Mouse (Mus musculus): ENCODE measurements around the gene Zbtb20. TPM values are rescaled to one million over a fixed set of nuclear protein-coding genes. Genes with fewer than 3 reads are reported as not detected.

Gene Zbtb20
- total RNA-seq, 4 experiments from 2014 or later = 253 to 310 (median 284) TPM

DNA sequence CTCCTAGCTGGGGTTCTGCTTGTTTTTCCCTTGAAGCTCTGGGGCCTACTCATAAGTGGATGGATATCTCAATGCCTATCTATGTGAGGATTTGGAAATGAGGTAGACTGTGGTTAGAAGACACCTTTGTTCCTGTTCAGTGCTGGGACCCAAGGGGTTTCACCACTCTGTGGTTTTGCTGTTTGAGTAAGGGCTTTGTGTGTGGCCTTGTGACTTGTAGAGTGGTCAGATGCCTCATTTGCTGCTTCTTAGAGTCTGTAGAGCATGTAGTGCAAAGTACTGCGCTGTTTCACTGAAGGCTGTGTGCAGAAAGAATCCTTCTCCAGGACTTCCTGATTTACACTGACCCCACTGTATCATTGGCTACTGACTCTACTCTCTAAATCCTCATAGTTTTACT, 314.7 kb downstream of the Zbtb20 start:
- no peak for DNase-seq (ENCODE audit: low spot score in 2 of 2)

DNA sequence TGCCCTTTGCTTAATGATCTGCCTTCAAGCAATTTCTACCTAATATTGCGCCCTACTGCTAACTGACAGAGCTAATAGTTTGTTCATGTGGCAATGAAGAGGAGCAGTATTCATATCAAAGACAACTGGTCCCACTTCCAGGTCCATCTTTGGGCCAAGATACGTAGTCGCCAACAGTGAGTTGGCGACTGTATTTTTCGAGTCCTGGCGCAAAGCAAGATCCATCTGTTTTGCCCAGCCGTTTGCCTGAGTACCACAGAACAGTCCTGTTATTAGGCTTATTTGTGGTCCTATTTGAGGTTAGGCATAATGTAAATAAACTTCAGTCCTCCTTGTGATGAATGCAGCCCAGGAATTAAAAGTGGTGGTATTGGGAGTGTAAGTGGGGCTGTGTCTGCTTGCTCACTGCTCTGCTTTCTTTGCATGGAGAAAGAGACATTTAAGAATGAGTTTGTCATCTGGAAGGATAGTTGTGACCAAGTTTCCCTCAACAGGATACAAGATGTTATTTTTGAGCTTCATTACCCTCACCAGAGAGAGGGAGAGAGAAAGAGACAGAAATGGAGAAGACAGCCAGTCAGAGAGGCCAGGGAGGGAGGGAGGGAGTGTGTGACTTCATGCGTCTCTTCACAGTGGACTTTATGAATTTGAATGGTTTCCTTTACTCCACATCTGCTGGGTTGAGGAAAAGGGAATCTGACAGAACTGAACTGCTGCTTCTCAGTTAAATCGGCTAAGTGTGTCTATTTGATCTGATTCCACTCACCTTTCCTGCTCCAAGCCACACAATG, 315.6 kb downstream of the Zbtb20 start:
- no peak for DNase-seq (ENCODE audit: low spot score in 2 of 2)

DNA sequence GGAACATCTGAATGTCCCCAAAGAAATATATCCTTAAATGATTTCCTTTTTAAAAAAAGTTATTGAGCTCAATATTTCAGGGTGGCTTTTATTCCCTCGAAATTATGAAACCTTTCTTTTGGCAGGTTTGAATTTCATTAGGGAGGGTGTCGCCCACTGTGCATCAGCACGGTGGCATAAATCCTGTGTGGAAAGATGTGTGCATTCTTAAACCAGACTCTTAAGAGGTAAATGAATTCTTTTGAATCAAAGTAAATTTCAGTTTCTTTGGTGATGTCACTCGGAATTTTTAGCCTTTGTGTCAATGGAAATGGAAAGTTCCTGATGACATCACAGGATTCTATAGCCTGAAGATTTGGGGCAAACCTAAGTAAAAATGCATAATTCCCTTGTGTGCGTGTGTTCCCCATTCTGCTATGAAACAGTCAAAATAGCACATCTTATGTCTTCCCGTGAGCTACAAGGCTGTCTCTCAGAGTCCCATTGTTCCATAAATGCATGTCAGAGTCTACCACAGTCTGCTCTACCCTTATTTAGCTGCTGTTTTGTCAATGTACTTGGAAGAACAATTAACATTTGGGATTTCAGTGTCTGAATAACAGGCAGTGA, 318.1 kb downstream of the Zbtb20 start:
- no peak for DNase-seq (ENCODE audit: low spot score in 2 of 2)

DNA sequence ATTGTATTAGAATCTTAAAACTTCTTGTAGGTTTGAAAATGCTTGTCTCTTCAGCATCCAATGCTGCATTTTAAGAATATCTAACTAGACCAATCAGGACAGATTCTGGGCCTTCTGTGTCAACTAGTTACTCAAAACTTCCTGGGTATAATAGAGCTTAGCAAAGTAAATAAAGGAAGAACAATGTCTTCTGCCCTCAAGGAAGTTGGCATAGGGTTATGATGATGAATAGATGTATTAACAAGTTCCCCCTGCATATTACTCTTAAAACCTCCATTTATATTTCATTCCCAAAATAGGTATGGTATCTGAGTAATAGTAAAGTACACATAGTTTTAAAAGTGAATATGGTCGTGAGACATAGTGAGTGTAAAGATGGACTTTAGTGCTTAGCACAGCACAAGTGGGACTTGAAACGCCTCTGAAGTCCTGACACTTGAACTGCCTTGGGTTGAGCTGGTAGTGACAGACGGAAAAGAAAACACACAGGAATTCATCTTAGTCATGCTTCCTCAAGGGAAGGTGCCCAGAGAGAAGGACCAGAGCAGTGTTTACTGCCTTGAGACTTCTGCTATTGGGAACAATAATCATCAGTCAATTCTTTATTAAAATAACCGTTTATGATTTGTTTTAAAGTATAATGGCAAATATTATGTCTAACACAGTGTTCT, 341.8 kb downstream of the Zbtb20 start:
- no peak for DNase-seq (ENCODE audit: low spot score in 2 of 2)

DNA sequence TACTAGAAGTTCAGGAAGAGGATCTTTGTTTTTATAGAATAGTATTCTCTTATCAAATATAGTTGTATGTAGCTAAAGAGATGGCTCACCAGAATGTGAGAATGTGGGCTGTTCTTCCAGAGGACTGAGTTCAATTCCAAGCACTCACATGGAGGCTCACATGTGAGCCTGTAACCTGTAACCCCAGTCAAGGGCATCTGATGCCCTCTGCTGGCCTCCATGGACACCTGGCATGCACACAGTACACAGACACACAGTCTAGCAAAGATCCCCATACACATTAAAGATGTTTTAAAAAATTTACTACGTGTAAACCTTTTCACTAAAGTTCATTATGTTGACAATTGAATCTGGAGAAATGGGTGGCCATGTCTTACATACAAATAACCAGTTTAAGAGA, 343.7 kb downstream of the Zbtb20 start:
- no peak for DNase-seq (ENCODE audit: low spot score in 2 of 2)

DNA sequence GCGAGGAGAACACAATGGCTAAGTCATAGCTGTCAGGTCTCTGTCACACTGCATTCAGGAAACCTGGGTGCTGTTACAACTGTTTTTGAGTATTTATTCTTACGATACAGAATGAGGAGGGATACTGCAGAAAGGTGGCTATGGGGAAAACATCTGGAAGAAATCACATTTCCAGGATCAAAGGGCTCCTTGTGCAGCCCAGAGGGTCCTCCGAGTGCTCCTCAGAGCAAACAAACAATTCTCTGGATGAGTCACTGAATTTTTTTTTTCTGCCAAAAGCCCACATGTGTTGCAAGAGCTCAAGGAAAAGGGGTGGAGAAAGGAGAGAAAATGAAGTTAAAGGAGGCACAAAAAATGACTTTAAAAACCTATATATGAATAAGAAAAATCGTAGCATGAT, 345.6 kb downstream of the Zbtb20 start:
- DNase-seq (ENCODE audit: low spot score in 2 of 2) = no peak

DNA sequence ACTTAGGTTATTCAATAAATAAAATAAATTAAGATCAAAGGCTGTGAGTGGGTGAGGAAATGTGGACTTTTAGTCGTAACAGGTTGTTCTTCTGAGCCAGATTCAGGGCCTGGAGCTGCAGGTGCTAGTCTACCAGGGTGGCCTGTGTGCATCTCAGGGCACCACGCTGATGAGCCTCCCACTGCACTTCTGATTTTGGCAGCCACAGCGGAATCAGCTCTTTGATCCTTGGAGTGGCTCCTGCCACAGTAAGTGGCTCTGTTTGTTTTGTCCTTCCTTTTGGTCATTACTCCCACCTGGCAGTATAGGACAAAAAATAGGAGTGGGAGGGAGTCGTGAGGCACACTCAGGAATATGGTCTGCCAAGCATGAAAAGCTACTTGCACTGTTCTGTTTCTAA, 354.6 kb downstream of the Zbtb20 start:
- no peak for DNase-seq (ENCODE audit: low spot score in 2 of 2)

DNA sequence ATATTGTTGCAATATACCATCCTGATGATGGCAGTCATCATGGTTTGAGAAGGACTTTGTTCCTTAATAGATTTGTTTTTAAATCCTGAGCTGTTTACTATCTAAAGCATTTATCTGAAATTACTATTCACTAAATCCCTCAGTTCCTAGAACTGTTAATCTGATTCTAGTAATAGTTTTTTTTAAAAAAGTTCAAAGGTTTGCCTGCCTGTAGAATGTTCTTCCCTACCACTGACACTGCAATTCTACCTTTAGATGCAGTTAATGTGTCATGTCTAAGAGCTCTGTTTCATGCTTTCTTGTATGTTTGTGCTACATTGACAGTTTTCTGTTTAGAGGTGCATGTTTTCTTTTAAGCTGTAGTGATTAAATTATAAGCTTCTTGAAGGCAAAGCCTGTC, 358.6 kb downstream of the Zbtb20 start:
- DNase-seq (ENCODE audit: low spot score in 2 of 2) = no peak

DNA sequence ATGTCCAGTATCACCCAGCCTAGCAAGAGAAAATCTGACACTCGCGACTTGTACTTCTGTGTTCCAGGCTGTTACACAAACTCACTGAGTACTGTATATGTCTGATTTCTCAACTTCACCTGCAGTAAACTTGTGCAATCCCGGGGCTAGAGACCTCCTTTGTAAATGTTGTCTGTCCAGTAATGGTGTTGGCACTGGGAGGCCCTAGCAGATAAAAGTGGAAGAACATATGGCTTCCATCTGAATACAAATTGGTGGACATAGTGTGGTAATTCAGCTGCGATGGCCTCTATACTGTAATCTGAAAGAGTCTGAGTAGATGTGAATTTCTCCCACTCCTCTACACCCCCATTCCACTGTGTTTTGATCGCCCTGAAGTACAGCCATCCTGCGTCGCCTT, 359.6 kb downstream of the Zbtb20 start:
- no peak for DNase-seq (ENCODE audit: low spot score in 2 of 2)

DNA sequence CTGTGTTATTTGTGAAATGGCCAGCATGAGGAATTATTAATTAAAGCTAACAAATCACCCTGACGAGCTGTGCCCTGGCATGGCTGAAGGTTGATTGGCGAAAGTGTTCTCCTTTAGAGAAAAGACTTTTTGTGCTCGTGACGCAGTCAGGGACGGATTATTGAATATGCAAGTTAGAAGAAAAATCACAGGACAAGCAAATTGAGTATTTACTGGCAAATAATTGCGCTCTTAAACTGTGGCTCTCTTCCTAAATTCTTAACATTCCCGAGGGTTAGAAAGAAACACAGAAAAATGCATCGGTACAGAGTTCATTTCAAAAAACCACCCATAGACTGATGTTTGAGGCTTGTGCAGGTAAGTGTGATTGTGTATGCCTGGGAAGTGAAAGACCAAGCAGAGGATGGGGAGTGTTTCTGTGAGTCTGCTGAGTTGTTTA, 360.1 kb downstream of the Zbtb20 start:
- DNase-seq (ENCODE audit: low spot score in 2 of 2) = peak in 1 of 2 experiments; percentile 29

DNA sequence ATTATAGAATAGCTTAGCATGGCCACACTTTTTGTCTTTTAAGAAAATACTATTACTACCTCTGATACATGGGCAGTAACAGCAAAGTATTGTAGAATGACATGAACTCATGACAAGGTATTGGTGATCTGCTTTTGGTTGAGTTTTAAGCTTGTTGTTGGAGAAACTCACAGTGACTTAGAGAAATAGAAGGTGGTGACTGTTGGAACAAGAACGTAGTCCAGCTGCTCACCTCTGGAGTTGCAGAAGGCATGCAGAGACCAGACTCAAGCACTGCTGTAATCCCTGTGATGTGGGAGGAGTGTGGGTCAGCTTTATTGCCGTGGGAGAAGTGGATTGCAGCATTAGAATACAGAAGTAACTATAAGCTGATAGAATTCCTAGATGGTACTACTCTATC, 361.9 kb downstream of the Zbtb20 start:
- no peak for DNase-seq (ENCODE audit: low spot score in 2 of 2)

DNA sequence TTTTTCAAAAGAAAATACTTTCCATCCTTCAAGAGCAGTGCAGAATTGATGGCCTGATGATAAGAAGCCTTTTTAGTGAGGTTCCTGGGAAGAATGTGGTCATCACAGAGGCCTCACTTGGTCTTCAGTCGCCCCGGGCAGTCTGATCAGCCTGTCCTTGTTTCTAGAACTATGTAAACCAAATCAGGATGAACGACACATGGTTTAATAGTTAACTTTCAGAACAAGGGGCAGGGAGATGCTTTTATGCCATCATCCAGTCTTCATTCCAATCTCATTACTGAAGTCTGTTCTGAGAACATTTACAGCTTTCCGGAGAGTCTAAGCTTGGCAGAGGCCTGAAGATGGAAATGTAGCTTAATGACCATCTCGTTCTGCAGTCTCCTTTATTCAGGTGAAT, 371.3 kb downstream of the Zbtb20 start:
- DNase-seq (ENCODE audit: low spot score in 2 of 2) = no peak

DNA sequence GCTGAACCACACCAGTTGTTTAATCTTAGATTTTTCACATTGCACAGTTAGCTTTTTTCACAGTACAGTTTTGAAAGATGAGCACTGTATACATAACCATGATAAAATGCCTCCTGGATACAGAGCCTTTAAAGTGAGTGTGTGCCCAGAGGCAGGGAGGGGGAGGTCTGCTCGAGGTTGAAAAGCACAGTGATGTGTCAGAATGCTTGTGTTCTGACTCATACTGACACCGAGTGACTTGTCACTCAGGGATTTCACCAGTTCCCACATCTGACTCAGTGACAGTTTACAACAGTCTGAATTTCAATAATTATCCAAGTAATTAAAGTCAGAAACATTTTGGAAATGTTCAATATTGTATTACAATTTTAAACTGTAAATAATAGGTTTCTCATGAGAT, 377.4 kb downstream of the Zbtb20 start:
- no peak for DNase-seq (ENCODE audit: low spot score in 2 of 2)

DNA sequence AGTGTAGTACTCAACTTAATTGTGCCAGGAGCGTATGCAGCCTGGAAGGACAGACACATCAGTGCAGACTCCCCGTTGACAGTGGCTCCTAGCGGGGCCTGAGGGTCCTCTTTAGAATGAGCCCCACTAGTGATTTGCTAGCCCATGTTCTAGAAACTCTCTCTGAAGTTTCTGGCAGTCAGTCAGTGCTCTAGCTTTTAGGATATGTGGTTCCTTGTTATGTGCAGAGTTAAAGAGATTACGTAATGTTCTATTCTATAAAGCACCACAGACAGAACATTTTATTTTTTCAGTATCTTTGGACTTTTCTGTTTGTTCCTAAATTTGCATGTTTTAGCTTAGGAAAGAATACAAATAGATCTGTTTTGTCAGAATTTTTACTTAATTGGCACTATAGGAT, 378.1 kb downstream of the Zbtb20 start:
- DNase-seq (ENCODE audit: low spot score in 2 of 2) = no peak

DNA sequence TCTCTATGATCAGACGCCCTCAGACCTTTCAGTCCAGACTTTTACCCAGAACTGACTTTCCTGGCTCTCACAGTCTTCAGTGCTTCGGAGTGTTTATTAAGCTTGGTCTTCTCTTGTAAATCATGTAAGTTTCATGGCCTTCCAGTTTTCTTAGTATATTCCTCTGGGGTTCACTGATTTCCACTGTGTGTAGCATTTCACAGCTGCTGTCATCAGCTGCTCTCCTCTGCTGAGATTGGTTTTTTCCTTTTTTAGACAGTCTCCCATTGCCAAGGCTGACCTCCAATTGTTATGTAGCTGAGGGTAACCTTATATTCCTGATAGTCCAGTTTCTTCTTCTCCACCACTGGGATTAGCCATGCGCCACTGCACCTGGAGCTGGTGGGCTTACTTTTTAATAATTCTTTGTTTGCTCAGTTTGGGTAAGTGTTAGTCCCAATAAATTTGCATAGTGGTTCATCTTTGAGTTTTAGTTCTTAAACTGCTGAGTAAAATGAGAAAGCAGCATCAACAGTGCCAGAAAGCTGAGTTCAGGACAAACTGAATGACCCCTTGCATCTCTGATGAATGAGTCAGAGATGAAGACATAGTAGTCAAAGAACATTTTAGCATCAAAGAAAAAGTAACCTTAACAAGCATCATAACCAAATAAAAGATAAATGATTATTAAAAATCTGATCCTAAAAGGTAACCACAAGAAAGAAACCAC, 380.7 kb downstream of the Zbtb20 start:
- DNase-seq (ENCODE audit: low spot score in 2 of 2) = no peak

DNA sequence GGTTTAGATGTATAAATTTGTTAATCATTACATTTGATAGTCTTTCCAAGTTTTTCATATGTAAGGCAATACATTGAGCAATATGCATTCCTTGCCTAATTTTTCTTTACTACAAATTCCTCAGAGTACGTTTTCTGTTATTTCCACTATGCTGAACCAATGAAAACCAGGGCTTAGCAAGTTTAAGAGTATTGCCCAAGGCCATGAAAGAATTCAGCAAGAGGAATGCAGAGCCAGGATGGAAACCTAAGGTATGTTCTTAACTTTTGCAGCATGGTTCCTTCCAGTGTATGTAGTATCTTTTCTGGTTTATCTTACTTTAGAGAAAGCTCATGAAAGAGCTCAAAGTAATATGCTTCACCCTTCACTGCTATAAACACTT, 381.2 kb downstream of the Zbtb20 start:
- DNase-seq (ENCODE audit: low spot score in 2 of 2) = no peak

DNA sequence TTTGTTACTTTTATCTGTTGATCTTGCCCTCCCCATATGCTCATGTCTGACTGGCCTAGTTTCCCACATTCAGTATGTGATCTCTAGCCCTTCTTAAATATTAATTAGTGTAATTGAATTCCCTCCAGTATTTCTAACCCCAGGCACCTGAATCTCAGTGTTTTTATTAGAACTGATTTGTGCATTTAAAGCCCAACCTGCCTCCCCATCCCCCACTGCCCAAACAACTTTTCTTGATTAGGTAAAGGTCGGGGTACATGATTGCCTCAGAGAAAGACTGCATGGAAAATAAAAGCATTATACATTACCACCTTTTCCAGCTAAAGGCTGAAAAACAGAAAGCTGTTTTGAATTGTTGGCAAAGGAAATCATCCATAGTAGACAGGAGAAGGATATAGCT, 383.8 kb downstream of the Zbtb20 start:
- DNase-seq (ENCODE audit: low spot score in 2 of 2) = no peak

DNA sequence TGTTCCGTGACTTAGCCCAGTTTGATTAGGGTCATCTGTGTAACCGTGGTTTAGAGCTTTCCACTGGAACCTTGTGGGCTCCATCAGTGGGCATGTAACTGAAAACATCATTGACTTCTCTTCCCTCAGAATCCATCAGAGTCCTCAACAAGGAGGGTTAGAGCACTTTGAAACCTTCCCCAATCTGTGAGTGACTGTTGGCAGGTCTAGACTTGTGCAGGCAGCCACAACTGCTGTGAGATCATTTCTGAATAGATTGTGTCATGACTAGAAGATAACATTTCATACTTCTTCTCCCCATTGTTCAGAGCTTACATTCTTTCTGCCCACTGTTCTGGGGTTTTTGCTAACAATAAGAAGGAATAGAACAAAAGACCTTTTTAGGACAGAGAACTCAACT, 385.2 kb downstream of the Zbtb20 start:
- DNase-seq (ENCODE audit: low spot score in 2 of 2) = no peak

DNA sequence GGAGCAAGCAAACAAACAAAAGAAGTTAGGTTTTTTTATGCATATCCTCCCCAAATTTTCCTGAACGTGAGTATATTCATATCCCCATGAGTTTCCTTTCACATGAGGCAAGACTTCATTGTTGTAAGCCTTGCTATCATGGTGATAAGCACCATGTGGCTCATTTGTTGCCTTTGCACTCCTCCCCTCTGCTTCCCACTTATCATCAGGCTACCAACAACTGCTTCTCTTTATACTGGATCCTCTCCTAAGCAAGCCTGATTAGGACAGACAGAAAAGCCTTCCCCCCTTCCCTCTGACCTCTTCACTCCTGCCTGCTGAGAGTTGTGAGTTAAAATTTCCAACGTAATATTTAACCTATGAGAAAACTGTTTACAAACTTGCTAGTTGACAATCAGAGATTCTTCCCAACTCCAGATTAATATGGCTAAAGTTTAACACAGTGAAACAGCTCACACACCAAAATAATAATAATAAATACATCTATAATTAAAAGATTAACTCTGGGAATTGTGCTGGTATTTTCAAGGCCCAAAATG, 398.4 kb downstream of the Zbtb20 start:
- no peak for DNase-seq (ENCODE audit: low spot score in 2 of 2)

DNA sequence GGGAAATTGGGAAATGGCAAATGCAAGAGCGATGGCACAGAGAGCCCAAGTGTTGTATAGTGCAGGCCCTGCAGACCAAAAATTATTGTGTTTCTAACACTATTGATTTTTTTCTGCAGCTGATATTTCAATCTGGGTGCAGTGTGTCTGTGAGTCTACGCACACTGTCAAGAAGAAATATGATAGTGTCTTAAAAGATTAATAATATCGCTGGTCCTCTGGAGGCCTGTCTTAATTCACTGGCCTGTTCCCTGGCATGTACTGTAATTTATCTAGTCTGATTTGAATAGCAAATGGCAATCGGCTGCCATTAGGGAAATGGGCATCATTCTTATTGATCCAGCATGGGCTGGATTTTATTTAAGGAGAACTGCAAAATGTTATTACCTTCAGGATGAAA, 401.1 kb downstream of the Zbtb20 start:
- no peak for DNase-seq (ENCODE audit: low spot score in 2 of 2)

DNA sequence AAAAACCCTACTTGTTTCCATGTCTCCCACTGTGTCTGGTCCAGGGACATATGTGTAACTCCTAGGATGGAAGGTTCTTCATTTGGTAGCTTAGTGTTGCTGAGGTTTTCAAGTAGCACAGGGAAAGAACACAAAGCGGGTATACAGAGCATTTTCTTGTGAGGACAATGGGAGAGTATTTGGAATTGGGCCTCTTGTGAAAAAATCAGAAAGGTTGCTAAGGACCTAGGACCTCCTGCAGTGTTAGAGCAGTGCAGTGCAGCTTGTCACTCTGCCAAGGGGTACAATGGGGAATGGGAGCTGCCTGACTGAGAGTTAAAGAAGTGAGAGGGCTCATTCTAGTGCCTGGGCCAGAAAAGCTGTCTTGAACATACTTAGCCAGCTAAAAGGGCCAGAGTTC, 410.6 kb downstream of the Zbtb20 start:
- peak in 1 of 2 experiments; percentile 35 for DNase-seq (ENCODE audit: low spot score in 2 of 2)

Data from layer of hippocampus, adult 8-10 months (tissue).